Mouse (Mus musculus) ES-Bruce4 (cell line): ENCODE data around the gene Ssbp2.

Experiments
- CTCF ChIP-seq: IDR thresholded peaks from one replicate; pipeline ENCODE4 v1.8.1; 2011; ENCODE audit warnings: low read depth, low read length
- EP300 ChIP-seq: IDR thresholded peaks from 2 replicates; pipeline ENCODE4 v1.6.1; 2011; ENCODE audit warnings: low read depth, low read length; ENCODE audit not compliant: insufficient read depth

- TF ChIP-seq EP300 (no peak), CTCF (no peak)
These were observed 2.9 kb downstream of the Ssbp2 start for GRCm38 (mm10) chr13:91462893-91463481.
